Mouse (Mus musculus) telencephalon, adult 2 months (tissue): ENCODE data around the gene Atp2b4.

Experiments
- DNase-seq: peaks from one replicate; pipeline ENCODE4 v3.0.0-alpha.2; 2011; ENCODE audit warnings: low read depth, low spot score

Atp2b4 gene

GRCm38 (mm10) chr1:133798821-133799415, 1.9 kb downstream of the Atp2b4 start:
- DNase-seq = no peak

- no peak for DNase-seq
Measured at GRCm38 (mm10) chr1:133797979-133798820, 2.6 kb downstream of the Atp2b4 start.

DNA sequence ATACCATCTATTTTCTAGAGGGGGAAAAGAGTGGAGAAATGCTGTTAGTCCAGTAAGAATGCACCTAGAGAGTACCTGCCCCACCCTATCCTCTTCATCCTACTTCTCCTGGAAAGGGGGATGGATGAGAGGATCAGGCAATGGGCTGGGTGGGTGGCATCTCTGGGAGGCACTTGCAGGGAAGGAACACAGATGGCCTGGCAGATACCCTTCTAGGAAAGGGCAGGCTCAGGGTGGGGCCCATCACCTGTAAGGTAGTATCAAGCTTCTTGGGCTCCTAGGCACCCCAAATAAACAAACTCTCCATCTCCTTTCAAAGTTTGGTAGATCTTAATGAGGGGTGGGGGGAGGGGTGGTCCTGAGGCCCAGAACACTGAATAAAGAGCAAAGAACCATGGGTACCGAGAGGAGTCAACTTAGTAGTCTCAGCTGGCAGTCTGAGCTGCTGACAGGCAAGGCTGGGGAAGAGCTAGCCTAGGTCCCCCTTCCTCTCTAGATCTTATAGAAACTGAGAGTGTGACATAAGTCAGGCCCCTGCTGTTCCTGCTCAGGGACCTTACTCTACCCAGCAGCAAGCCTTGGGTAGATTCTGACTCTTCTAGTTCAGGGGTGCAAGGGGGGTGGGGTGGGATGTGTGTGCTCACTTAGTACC, 3.4 kb downstream of the Atp2b4 start:
- DNase-seq = no peak

- no peak for DNase-seq
Measured at GRCm38 (mm10) chr1:133793646-133794045, 7.2 kb downstream of the Atp2b4 start.

GRCm38 (mm10) chr1:133790011-133790410, 10.8 kb downstream of the Atp2b4 start:
- no peak for DNase-seq

DNA sequence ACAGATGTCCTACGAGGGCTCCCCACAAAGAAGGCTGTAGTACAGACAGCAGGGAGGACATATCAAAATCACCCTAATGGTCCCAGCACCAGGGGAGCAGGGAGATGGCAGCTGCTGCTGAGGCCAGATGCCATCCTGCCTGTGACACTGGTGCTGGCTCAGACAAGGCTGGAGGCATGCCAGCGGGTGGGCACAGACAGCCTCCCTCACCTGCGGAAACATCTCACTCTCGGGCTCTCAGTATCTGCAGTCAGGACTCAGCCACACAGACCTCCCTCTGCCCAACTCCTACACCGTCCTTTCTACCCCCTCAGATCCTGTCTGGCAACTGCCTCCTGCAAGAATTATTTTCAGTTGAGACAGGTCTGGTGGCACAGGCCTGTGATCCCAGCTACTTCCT, 12.0 kb downstream of the Atp2b4 start:
- DNase-seq = no peak

DNA sequence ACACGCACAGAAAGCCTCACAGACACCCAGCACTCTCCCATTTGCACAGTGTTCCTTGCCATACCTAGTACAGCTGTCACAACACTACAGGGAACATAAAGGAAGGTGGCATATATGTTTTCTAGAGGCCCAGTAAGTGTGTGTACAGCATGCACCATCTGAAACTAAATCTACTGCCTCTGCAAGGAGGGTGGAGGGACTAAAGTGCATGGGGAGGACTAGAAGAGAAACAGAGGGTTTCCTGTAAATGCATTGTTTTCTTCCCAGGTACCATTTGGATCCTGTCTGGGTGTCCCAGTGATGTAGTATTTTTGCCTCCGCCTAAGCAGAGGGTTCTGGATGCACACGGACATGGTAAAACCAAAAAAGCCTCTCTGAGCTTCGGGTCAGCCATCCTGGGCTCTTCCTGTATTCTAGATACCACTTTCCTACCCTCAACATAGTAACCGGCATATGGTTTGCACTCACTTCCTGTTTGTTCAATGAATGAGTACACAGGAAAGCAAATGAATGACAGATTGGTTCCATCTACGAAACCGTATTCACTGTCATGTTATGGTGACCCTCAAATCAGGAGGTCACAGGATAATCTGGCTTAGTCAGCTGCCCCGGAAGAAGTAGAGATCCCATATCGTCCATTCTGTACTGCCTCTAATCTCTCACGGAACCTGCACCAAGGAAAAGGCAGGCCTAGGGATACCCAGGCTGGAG, 13.2 kb downstream of the Atp2b4 start:
- DNase-seq = no peak

GRCm38 (mm10) chr1:133784621-133785020, 16.2 kb downstream of the Atp2b4 start:
- DNase-seq = no peak

DNA sequence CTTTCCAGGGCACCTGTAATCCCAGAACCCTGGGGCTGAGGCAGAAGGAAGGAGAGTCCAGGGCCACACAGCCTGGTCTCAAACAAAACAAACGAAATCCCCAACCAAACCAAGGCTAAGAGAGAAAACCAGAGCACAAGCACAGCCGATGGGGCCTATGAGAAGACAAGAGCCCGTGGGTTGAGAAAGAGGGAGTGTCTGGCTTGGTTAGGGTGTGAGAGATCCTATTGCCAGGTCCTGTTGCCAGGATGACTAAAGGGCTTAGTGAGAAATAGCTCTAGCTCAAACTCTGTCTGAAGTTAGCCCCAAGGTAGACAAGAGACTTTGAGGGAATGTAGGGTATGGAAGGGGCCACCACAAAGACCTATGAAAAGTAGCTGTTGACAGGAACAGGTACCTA, 19.3 kb downstream of the Atp2b4 start:
- no peak for DNase-seq

DNA sequence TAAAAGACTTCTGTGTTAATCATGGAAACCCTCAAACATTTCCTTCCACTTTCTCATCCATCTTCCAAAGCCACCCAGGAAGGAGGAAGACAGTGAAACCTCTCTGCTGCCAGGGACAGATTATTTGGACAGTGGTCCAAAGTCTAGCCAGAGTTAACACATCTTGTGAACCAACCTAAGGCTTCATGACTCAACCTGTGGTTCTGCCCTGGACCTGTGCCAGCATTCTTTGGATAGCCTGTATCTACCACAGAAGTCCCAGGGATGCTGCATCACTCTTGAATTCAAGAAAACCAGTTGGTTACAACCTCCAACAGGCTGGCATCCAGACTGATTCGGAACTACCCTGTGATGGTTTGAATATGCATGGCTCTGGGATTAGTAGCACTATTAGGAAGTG, 21.8 kb downstream of the Atp2b4 start:
- DNase-seq = no peak

DNA sequence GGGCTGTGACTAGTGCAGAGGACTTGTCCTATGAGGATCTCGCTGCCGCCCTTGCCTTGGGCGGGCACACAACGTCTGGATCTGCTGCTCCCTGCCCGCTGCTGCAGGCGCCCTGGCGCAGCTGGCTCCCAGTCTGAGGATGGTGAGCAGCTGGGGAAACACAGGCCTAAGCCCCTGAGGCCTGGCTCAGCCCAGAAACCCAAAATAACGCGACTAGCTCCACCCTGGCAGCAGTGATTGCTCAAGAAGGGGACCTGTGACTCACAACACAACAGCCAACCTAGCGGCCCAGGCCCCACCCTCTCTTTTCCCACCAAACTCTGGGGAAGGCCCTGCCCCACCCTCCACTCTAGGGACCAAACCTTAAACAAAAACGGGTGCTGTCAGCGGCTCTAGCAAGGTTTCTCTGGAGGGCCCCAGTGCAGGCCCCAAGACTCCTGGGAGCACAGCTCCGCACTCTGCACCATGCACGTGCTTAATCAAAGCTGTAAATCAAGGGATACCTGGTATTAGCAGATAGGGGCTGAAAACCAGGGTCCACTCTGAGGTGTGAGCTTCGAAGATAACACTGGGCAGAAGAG, 23.1 kb downstream of the Atp2b4 start:
- DNase-seq = no peak

DNA sequence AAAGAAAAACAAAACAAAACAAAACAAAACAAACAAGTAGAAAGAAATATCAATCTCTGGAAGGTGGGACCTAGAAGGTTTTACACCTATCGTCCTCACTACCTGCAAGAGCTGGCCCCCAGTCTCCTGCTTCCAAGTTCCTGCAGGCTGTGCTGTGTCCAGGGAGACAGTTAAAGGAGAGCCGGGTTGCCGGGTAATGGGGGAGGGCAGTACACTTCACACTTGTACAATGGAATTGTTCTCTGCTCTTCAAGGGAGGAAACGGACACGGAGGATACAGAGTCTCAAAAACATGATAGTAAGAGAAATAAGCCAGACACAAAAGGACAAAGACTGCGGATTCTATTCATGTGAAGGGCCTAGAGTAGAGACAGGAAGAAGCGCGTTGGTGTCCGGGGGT, 28.3 kb downstream of the Atp2b4 start:
- no peak for DNase-seq

DNA sequence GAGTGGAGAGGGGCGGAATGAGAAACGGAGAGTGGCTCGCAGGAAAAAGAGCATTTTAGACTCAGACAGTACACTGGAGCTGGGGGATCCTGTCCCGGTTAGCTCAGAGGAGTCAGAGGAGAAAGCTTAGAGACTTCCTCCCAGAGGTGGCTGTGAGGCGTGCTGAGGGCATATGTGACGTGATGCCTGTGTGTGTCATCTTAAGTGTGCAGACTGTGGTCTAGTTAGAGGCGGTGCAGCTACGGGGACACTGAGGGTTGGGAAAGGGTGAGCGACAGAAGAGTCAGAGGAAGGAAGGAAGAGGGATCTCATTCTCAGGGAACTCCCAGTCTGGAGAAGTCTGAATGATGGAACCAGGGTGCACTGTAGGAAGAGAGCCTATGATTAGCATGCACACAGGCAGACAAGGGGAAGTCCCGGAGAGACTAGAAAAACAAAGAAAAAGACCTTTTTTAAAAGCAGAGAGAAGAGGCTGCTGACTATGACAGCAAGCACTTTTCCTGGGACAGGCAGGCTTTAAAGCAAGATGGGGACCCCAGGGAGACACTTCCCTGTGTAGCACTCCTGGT, 28.9 kb downstream of the Atp2b4 start:
- no peak for DNase-seq

DNA sequence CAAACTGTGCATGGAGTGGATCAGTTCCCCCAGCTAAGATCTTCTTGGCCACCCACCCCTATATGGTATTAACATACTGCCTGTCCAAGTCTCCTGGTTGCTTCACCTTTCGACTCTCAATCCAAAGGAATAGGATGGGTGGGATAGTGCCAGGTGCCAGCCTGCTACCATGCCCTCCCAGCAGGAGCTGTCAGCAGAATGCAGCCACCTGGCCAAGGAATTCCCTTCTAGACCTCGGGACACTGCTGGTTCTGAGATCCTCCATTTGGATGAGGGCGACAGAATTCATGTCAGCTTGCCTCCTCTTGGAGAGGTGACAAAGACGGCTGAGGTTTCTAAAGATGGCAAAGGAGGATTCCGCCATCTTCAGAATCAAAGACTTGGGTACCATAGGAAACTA, 32.8 kb downstream of the Atp2b4 start:
- DNase-seq = no peak

GRCm38 (mm10) chr1:133766901-133767529, 33.8 kb downstream of the Atp2b4 start:
- no peak for DNase-seq

DNA sequence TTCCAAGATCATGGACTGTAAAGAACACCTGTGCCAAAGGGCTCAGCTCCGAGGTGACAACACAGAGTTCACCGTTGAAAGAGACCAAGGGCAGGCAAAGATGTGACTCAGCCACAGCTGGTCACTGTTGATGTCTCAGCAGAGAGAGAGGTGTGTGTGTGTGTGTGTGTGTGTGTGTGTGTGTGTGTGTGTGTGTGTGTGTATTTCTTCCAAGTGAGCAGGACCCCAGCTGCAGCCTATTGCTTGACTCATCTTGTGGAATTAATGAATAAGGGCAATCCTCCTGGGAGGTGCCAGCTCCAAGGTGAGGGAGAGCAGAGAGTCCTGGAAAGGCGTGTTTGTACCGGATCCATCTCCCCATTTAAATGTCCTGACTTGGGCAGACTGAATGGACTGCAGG, 35.5 kb downstream of the Atp2b4 start:
- no peak for DNase-seq

GRCm38 (mm10) chr1:133762946-133763422, 37.9 kb downstream of the Atp2b4 start:
- DNase-seq = peak; percentile 53

- DNase-seq = no peak
Measured at GRCm38 (mm10) chr1:133761278-133761677, 39.6 kb downstream of the Atp2b4 start.

- no peak for DNase-seq
Measured at GRCm38 (mm10) chr1:133754317-133754868, 46.4 kb downstream of the Atp2b4 start.

DNA sequence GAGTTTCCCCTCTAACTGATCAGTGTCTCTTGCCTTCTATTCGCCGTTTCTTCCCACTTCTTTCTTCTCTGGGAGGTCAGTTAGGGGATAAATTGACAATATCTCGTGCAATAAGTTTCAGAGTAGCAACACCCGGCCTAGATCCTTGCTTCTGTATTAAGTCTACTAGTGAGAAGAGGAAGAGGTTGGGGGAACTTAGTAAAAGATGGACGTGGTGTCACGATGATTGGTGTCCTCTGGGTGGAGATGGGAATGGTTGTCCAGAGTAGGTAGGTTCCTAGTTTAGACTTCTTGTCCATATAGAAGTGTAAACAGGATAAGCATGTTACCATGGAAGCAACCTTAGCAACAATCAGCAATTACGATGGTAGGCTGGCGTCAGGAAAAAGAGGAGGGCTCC, 47.5 kb downstream of the Atp2b4 start:
- DNase-seq = no peak

GRCm38 (mm10) chr1:133751621-133752020, 49.2 kb downstream of the Atp2b4 start:
- no peak for DNase-seq
